Mouse (Mus musculus) midbrain, postnatal 0 days (tissue): ENCODE data around the gene Gm21964. TPM values are rescaled to one million over a fixed set of nuclear protein-coding genes. Genes with fewer than 3 reads are reported as not detected.

ENCODE experiments used
- ATAC-seq: fragments of 200-750 bp; cut with Nextera tagmentation; 2 replicates; pipeline ENCODE4 v1.8.0; 2017; ENCODE audit warnings: moderate number of reproducible peaks, mild to moderate bottlenecking, moderate TSS enrichment, moderate library complexity; ENCODE audit not compliant: low FRiP score
- DNase-seq: peaks from one replicate; pipeline ENCODE4 v3.0.0-alpha.2; 2015; ENCODE audit warnings: low spot score
- H3K27ac ChIP-seq: fragments of 300-500 bp; sonication (generic); 2 replicates; pipeline ENCODE4 v1.5.1; 2014; ENCODE audit warnings: low read depth, mild to moderate bottlenecking, low read length, mixed read lengths
- H3K27me3 ChIP-seq: fragments of 300-500 bp; sonication (generic); 2 replicates; pipeline ENCODE4 v1.6.1; 2014; ENCODE audit warnings: low read length, control low read depth, mixed read lengths; ENCODE audit not compliant: insufficient read depth
- H3K36me3 ChIP-seq: fragments of 300-500 bp; sonication (generic); 2 replicates; pipeline ENCODE4 v1.6.1; 2014; ENCODE audit warnings: low read length, control low read depth, mixed read lengths; ENCODE audit not compliant: insufficient read depth
- H3K4me1 ChIP-seq: fragments of 300-500 bp; sonication (generic); 2 replicates; pipeline ENCODE4 v1.6.1; 2014; ENCODE audit warnings: mild to moderate bottlenecking, control low read depth, antibody characterized with exemption, low read length, mixed read lengths; ENCODE audit not compliant: insufficient read depth
- H3K4me2 ChIP-seq: fragments of 300-500 bp; sonication (generic); 2 replicates; pipeline ENCODE4 v1.6.1; 2014; ENCODE audit warnings: low read depth, mild to moderate bottlenecking, low read length, mixed read lengths; ENCODE audit not compliant: poor library complexity, severe bottlenecking
- H3K4me3 ChIP-seq: fragments of 300-500 bp; sonication (generic); 2 replicates; pipeline ENCODE4 v1.5.1; 2014; ENCODE audit warnings: low read depth, mild to moderate bottlenecking, low read length, moderate library complexity
- H3K9ac ChIP-seq: fragments of 300-500 bp; sonication (generic); replicated peaks from 2 replicates; pipeline ENCODE4 v1.6.1; 2014; ENCODE audit warnings: mild to moderate bottlenecking, low read length, moderate library complexity, mixed read lengths; ENCODE audit not compliant: poor library complexity, severe bottlenecking
- H3K9me3 ChIP-seq: fragments of 300-500 bp; sonication (generic); 2 replicates; pipeline ENCODE4 v1.6.1; 2016; ENCODE audit warnings: low read length, control low read depth
- CTCF ChIP-seq: IDR thresholded peaks from 2 replicates; pipeline ENCODE4 v1.5.1; 2016; ENCODE audit warnings: antibody characterized with exemption, mild to moderate bottlenecking
- WGBS: fragments of 180-500 bp; shearing (Covaris S2); extraction: QIAGEN DNeasy Blood & Tissue Kit; methylation state at CpG from one replicate; pipeline ENCODE4 v1.1.7; 2014; 5-methylcytosine and 5-hydroxymethylcytosine counted together
- polyA plus RNA-seq: library from polyadenylated mRNA; unstranded; fragments of >200 nt; fragmentation: Nextera tagmentation; extraction: Ambion mirVana; gene quantifications from 2 replicates; pipeline ENCODE4 v1.2.1, GENCODE M21; 2015
- total RNA-seq: library from RNA; depleted of rRNA; stranded (reverse); fragments of >200 nt; gene quantifications from 2 replicates; pipeline ENCODE4 v1.2.3, GENCODE M21; 2014

The Gm21964 gene
- total and polyA plus RNA-seq, 2 experiments from 2014 or later, result not detected

GRCm38 (mm10) chr8:110091869-110092268, 9.1 kb upstream of the Gm21964 start:
- 47% methylated on average over 1 of the region's 1 CpGs for WGBS

GRCm38 (mm10) chr8:110101676-110102075, 669 bp downstream of the Gm21964 start:
- TF ChIP-seq CTCF, result no peak
- H3K9me3 ChIP-seq, result no peaks in the 10 kb centered on the region
- ATAC-seq (no peak), DNase-seq (no peak)
- H3K9ac ChIP-seq, result no peak overlapping the region
- H3K36me3 ChIP-seq, result no peaks in the 10 kb centered on the region
- no peak overlapping the region for H3K27ac ChIP-seq
- H3K27me3 ChIP-seq, result no peaks in the 10 kb centered on the region
- no peak overlapping the region for H3K4me2 ChIP-seq
- WGBS, result 94% methylated on average over 15 of the region's 15 CpGs
- H3K4me1 ChIP-seq, result no peaks in the 10 kb centered on the region
- H3K4me3 ChIP-seq, result no peak overlapping the region

More at GRCm38 (mm10) chr8:110091869-110092268, 9.1 kb upstream of the Gm21964 start:
- Histone ChIP-seq H3K27me3 (no peaks in the 10 kb centered on the region), H3K27ac (no peak overlapping the region), H3K4me3 (no peak overlapping the region), H3K9me3 (peaks cover 16% of the 10 kb centered on the region; the same call in 1 of the 2 replicates), H3K36me3 (peaks cover 25% of the 10 kb centered on the region), H3K4me1 (no peaks in the 10 kb centered on the region), H3K4me2 (no peak overlapping the region), H3K9ac (no peak overlapping the region)
- no peak for ATAC-seq
- peak; percentile 70 for DNase-seq
- no peak for TF ChIP-seq CTCF

GRCm38 (mm10) chr8:110102653-110103052, 1.6 kb downstream of the Gm21964 start, which contains the start of gene Gm17720:
Gene Gm17720, minus strand, starts transcription at chr8:110102753.
- H3K36me3 ChIP-seq, result no peaks in the 10 kb centered on the region
- ATAC-seq, result no peak
- WGBS, result 81% methylated on average over 3 of the region's 3 CpGs
- no peak within 1 kb of the TSS for H3K4me2 ChIP-seq
- no peaks in the 10 kb centered on the region for H3K27me3 ChIP-seq
- TF ChIP-seq CTCF, result no peak
- H3K4me1 ChIP-seq, result no peaks in the 10 kb centered on the region
- H3K9ac ChIP-seq, result no peak within 1 kb of the TSS
- no peak for DNase-seq
- H3K4me3 ChIP-seq, result no peak within 1 kb of the TSS
- no peak within 1 kb of the TSS for H3K27ac ChIP-seq
- no peaks in the 10 kb centered on the region for H3K9me3 ChIP-seq

GRCm38 (mm10) chr8:110119715-110120114, 18.7 kb downstream of the Gm21964 start:
- DNase-seq (peak; percentile 67), ATAC-seq (no peak)
- Histone ChIP-seq H3K27ac (no peak overlapping the region), H3K36me3 (no peaks in the 10 kb centered on the region), H3K4me3 (no peak overlapping the region), H3K27me3 (no peaks in the 10 kb centered on the region), H3K4me2 (no peak overlapping the region), H3K4me1 (no peaks in the 10 kb centered on the region), H3K9me3 (no peaks in the 10 kb centered on the region), H3K9ac (no peak overlapping the region)
- peak; percentile 77 for TF ChIP-seq CTCF
- 38% methylated on average over 6 of the region's 6 CpGs for WGBS

GRCm38 (mm10) chr8:110130537-110130936, 29.5 kb downstream of the Gm21964 start:
- TF ChIP-seq CTCF, result peak; percentile 93
- Histone ChIP-seq H3K9me3 (no peaks in the 10 kb centered on the region), H3K27me3 (no peaks in the 10 kb centered on the region), H3K4me3 (no peak overlapping the region), H3K4me2 (0 out of 2 replicates have a peak overlapping the region, but pooled peaks have one; percentile 13), H3K36me3 (no peaks in the 10 kb centered on the region), H3K27ac (no peak overlapping the region), H3K4me1 (no peaks in the 10 kb centered on the region), H3K9ac (no peak overlapping the region)
- DNase-seq (peak; percentile 89), ATAC-seq (peak; percentile 41; the same call in 1 of the 2 replicates)
- 22% methylated on average over 13 of the region's 13 CpGs for WGBS

GRCm38 (mm10) chr8:110134236-110134635, 33.2 kb downstream of the Gm21964 start:
- DNase-seq, result no peak
- no peak for TF ChIP-seq CTCF

More at GRCm38 (mm10) chr8:110134236-110134635, 33.2 kb downstream of the Gm21964 start:
- H3K36me3 ChIP-seq, result no peaks in the 10 kb centered on the region
- no peak overlapping the region for H3K27ac ChIP-seq
- no peaks in the 10 kb centered on the region for H3K9me3 ChIP-seq
- H3K4me1 ChIP-seq, result no peaks in the 10 kb centered on the region
- no peak for ATAC-seq
- no peaks in the 10 kb centered on the region for H3K27me3 ChIP-seq
- H3K4me2 ChIP-seq, result no peak overlapping the region
- WGBS, result 91% methylated on average over 8 of the region's 8 CpGs
- H3K9ac ChIP-seq, result no peak overlapping the region
- H3K4me3 ChIP-seq, result no peak overlapping the region
